Mouse (Mus musculus) ES-E14 (cell line): ENCODE results near the gene Heg1. TPM values are rescaled to one million over a fixed set of nuclear protein-coding genes. Genes with fewer than 3 reads are reported as not detected.

Experiments
- DNase-seq: peaks from one replicate; pipeline ENCODE4 v3.0.0-alpha.2; 2013; ENCODE audit warnings: low read depth, low spot score
- H3K27ac ChIP-seq: 2 replicates; pipeline ENCODE4 v1.5.1; 2012; ENCODE audit warnings: low read depth, mild to moderate bottlenecking, low read length, moderate library complexity, mixed read lengths; ENCODE audit not compliant: poor library complexity, insufficient read depth, severe bottlenecking
- H3K36me3 ChIP-seq: 2 replicates; pipeline ENCODE4 v1.6.1; 2012; ENCODE audit warnings: mild to moderate bottlenecking, low read length, moderate library complexity, mixed read lengths; ENCODE audit not compliant: control insufficient read depth, poor library complexity, insufficient read depth, severe bottlenecking
- H3K4me1 ChIP-seq, 2 experiments: fragments of 150-350 bp in 1 of 2; sonication (generic) in 1 of 2; 2 replicates each; pipeline ENCODE4 v1.6.1; 2012; ENCODE audit warnings: low read length in 2 of 2, mild to moderate bottlenecking in 1 of 2, mixed read lengths in 1 of 2; ENCODE audit not compliant: control insufficient read depth in 2 of 2, insufficient read depth in 2 of 2, poor library complexity in 1 of 2
- H3K4me3 ChIP-seq, 2 experiments: fragments of 150-350 bp in 1 of 2; sonication (generic) in 1 of 2; 2 replicates each; pipeline ENCODE4 v1.5.1; 2012; ENCODE audit warnings: low read length in 2 of 2, low read depth in 1 of 2, mild to moderate bottlenecking in 1 of 2, mixed read lengths in 1 of 2; ENCODE audit not compliant: insufficient read depth in 1 of 2, poor library complexity in 1 of 2, severe bottlenecking in 1 of 2
- H3K9ac ChIP-seq: 2 replicates; pipeline ENCODE4 v1.6.1; 2012; ENCODE audit warnings: low read depth, mild to moderate bottlenecking, low read length, mixed read lengths; ENCODE audit not compliant: poor library complexity, insufficient read depth, severe bottlenecking
- H3K9me3 ChIP-seq: fragments of 150-350 bp; sonication (generic); 2 replicates; pipeline ENCODE4 v1.6.1; 2012; ENCODE audit warnings: low read depth, mild to moderate bottlenecking, low read length; ENCODE audit not compliant: control insufficient read depth, insufficient read depth
- CHD2 ChIP-seq: IDR thresholded peaks from 2 replicates; pipeline ENCODE4 v1.6.1; 2014; ENCODE audit warnings: mild to moderate bottlenecking, low read depth, low read length, inconsistent platforms
- HCFC1 ChIP-seq: IDR thresholded peaks from 2 replicates; pipeline ENCODE4 v1.6.1; 2012; ENCODE audit warnings: low read length, inconsistent platforms, borderline replicate concordance; ENCODE audit not compliant: insufficient read depth
- MAFK ChIP-seq: IDR thresholded peaks from 2 replicates; pipeline ENCODE4 v1.6.1; 2014; ENCODE audit warnings: mild to moderate bottlenecking, low read depth, low read length, inconsistent platforms; ENCODE audit not compliant: insufficient read depth
- ZC3H11A ChIP-seq: IDR thresholded peaks from 2 replicates; pipeline ENCODE4 v1.6.1; 2012; ENCODE audit warnings: low read depth, mild to moderate bottlenecking, inconsistent platforms, low read length, borderline replicate concordance
- ZNF384 ChIP-seq: IDR thresholded peaks from 2 replicates; pipeline ENCODE4 v1.6.1; 2012; ENCODE audit warnings: low read depth, low read length, inconsistent platforms
- in situ Hi-C, 2 experiments: fragments of 600-800 bp; cut with MboI; formaldehyde crosslinking; loops; one replicate each; pipeline ENCODE4 v1.15.1; 2025; ENCODE audit warnings: low sequenced_read_pairs in 2 of 2, inconsistent platforms in 1 of 2; ENCODE audit not compliant: unreplicated experiment in 2 of 2
- total RNA-seq: library from RNA; depleted of rRNA; stranded (reverse); fragments of 300-350 nt; gene quantifications from 2 replicates; pipeline ENCODE4 v1.2.3, GENCODE M21; 2012

Gene Heg1
- total RNA-seq, 1 experiment, result 8.7 TPM

GRCm38 (mm10) chr16:33677901-33678300 is 6.3 kb upstream of the Heg1 start:
- Histone ChIP-seq H3K4me3 (no peak overlapping the region), H3K4me1 (peaks cover 10 to 11% of the 10 kb centered on the region in 2 experiments; a peak in 3 of 4 replicates), H3K36me3 (no peaks in the 10 kb centered on the region), H3K27ac (no peak overlapping the region), H3K9ac (no peak overlapping the region), H3K9me3 (no peaks in the 10 kb centered on the region)
- no peak for DNase-seq
- TF ChIP-seq ZNF384, result no peak
- no peak for TF ChIP-seq CHD2
- TF ChIP-seq HCFC1, result no peak
- TF ChIP-seq MAFK, result no peak
- TF ChIP-seq ZC3H11A, result no peak
- in situ Hi-C loops, result no loop called here

DNA sequence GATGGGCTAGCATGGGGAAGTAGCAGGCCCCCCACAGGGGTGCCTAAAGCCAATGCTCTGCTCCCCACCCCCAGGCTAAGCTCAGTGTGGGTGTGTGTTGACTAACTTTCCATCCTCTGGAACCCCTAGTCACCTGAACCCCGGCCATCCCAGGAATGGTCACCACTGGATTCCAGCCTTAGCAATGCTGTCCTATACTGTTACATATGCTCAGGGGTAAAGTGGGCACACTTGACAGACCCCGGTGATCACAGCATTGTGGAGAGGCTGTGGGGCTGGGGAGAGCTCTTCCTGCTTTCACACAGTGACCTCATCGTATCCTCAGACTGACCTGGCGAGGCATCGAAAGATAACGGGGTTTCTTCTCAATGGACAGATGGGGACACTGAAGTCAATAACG is 3.9 kb upstream of the Heg1 start:
- Histone ChIP-seq H3K4me3 (no peak overlapping the region), H3K4me1 (peaks cover 10 to 13% of the 10 kb centered on the region in 2 experiments; a peak in 3 of 4 replicates), H3K9me3 (no peaks in the 10 kb centered on the region), H3K27ac (no peak overlapping the region), H3K36me3 (no peaks in the 10 kb centered on the region), H3K9ac (no peak overlapping the region)
- in situ Hi-C loops, result no loop called here
- no peak for DNase-seq
- no peak for TF ChIP-seq ZNF384
- no peak for TF ChIP-seq HCFC1
- no peak for TF ChIP-seq ZC3H11A
- no peak for TF ChIP-seq CHD2
- no peak for TF ChIP-seq MAFK

- no peaks in the 10 kb centered on the region for H3K9me3 ChIP-seq
- H3K4me1 ChIP-seq, result peaks cover 10 to 13% of the 10 kb centered on the region in 2 experiments; a peak in 3 of 4 replicates
- peak; percentile 29 for DNase-seq
- H3K9ac ChIP-seq, result no peak overlapping the region
- no peak overlapping the region for H3K27ac ChIP-seq
- no peak overlapping the region for H3K4me3 ChIP-seq
- in situ Hi-C loops, result no loop called here
- TF ChIP-seq ZNF384, result no peak
- no peak for TF ChIP-seq HCFC1
- no peak for TF ChIP-seq ZC3H11A
- no peak for TF ChIP-seq CHD2
- no peak for TF ChIP-seq MAFK
- H3K36me3 ChIP-seq, result no peaks in the 10 kb centered on the region
Measured at GRCm38 (mm10) chr16:33680816-33681215, 3.4 kb upstream of the Heg1 start.

- Histone ChIP-seq H3K4me3 (no peak overlapping the region), H3K4me1 (peaks cover 10 to 13% of the 10 kb centered on the region in 2 experiments; a peak in 3 of 4 replicates), H3K27ac (no peak overlapping the region), H3K9me3 (no peaks in the 10 kb centered on the region), H3K36me3 (no peaks in the 10 kb centered on the region), H3K9ac (no peak overlapping the region)
- in situ Hi-C loops, result no loop called here
- TF ChIP-seq HCFC1, result no peak
- no peak for TF ChIP-seq ZNF384
- TF ChIP-seq ZC3H11A, result no peak
- TF ChIP-seq CHD2, result no peak
- no peak for TF ChIP-seq MAFK
- no peak for DNase-seq
Measured at GRCm38 (mm10) chr16:33681661-33682060, 2.5 kb upstream of the Heg1 start.

DNA sequence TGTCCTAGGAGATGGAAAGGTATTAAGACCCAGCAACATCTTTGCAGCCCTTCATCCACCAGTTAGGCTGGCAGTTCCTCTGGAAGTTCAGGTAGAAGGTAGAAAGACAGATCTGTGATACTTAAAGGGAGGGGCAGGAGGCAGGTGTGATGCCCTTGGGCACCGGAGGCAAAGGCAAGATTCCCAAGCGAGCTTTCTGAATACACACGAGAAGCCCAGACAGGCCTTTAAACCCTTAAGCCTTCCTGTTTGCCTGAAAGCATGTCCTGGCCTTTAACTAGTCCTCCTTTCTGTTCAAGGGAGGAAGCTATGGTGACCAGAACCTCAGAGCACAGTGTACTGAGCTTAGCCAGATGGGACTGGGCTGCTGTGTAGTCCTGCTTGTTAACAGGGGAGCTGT is 1.5 kb upstream of the Heg1 start:
- in situ Hi-C loops, result no loop called here
- no peak for TF ChIP-seq ZNF384
- no peak for TF ChIP-seq MAFK
- no peak for TF ChIP-seq HCFC1
- H3K36me3 ChIP-seq, result no peaks in the 10 kb centered on the region
- H3K27ac ChIP-seq, result no peak overlapping the region
- H3K4me3 ChIP-seq, result no peak overlapping the region
- no peak for DNase-seq
- no peaks in the 10 kb centered on the region for H3K9me3 ChIP-seq
- H3K9ac ChIP-seq, result no peak overlapping the region
- peaks cover 9% of the 10 kb centered on the region in 2 experiments; a peak in 3 of 4 replicates for H3K4me1 ChIP-seq
